Mouse (Mus musculus): ENCODE results near the gene Orm1. TPM values are rescaled to one million over a fixed set of nuclear protein-coding genes. Genes with fewer than 3 reads are reported as not detected.
A peak's percentile ranks its signal among the peaks of the same experiment; 100 is the strongest.
"Not testable (repeated sequence)": the region's sequence is repeated elsewhere in the genome, so short reads cannot be mapped to it uniquely, and the experiment has no call there.

The Orm1 gene
- polyA plus RNA-seq, 1 experiment from 2014 or later: not detected

DNA sequence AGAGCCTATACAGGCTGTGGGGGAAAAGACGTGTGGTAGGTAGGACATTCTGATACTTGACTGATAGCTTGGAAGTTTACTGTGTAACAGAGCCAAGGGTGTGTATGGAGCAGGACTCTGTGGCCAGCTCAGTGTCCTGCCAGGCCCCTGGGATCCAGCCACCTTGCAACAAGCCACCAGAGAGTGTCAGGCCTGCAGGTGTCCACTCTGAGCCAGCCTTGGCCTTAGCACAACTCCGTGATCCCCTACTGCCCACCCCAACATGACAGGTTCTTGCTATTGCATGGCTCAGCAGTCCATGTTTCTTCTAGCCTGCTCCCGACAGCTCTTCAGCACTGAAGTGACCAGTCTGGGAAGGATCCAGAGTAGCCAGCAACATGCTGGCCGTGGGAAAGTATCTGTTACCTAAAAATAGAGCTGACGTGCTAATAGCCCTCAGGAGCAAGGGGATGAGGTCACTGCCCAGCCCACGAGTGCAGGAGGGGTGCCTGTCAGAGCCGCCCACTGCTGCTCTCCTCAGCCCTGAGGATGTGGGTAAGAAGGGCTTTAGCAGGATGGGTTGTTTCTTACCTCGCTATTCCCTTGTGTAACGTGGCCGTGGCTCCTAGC, 34.0 kb upstream of the Orm1 start:
- no peak for ATAC-seq (ENCODE audit: insufficient number of reproducible peaks, low FRiP score, low TSS enrichment, low read depth)
- no peaks in the 10 kb centered on the region; the same call in 1 of the 2 replicates for H3K36me3 ChIP-seq (ENCODE audit: control insufficient read depth, insufficient read depth, low read length)

DNA sequence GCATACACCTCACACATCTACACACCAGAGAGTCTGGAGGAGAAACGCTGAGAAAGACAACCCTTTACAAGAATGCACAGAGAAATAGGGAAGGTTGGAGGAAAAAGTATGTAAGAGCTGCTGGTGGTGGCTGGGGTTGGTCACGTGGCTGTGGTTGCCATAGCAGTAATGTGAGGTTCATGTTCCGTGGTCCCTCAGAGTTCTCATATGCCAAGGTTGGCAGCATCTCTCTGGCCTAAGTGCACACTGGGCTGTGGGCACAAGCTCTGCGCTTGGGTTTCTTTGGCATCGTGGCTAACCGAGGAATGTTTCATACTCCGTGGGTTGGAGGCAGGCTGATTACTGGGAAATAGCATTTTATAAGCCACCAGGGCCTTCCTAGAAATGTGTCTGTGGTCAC, 32.9 kb upstream of the Orm1 start:
- no peaks in the 10 kb centered on the region for H3K27me3 ChIP-seq (ENCODE audit: control insufficient read depth, insufficient read depth, low read length)
- H3K36me3 ChIP-seq (ENCODE audit: control insufficient read depth, insufficient read depth, low read length): no peaks in the 10 kb centered on the region; the same call in 1 of the 2 replicates
- no peak for DNase-seq (ENCODE audit: low spot score)
- WGBS: 94% methylated on average over 7 of the region's 7 CpGs
- no peak overlapping the region for H3K9ac ChIP-seq (ENCODE audit: low read length)
- H3K4me1 ChIP-seq (ENCODE audit: control insufficient read depth, insufficient read depth, low read length): no peaks in the 10 kb centered on the region
- no peak overlapping the region for H3K4me2 ChIP-seq (ENCODE audit: low read depth, severe bottlenecking)
- no peak overlapping the region for H3K27ac ChIP-seq (replicated peaks; ENCODE audit: low read depth, low read length)
- no peak for ATAC-seq (ENCODE audit: insufficient number of reproducible peaks, low FRiP score, low TSS enrichment, low read depth)
- no peaks in the 10 kb centered on the region for H3K9me3 ChIP-seq (ENCODE audit: control insufficient read depth, low read length)
- H3K4me3 ChIP-seq (ENCODE audit: low read depth, low read length): no peak overlapping the region

More for the DNA sequence above, 34.0 kb upstream of the Orm1 start:
- Histone ChIP-seq H3K27me3 (ENCODE audit: control insufficient read depth, insufficient read depth, low read length) (no peaks in the 10 kb centered on the region), H3K9ac (ENCODE audit: low read length) (no peak overlapping the region), H3K4me2 (ENCODE audit: low read depth, severe bottlenecking) (no peak overlapping the region), H3K9me3 (ENCODE audit: control insufficient read depth, low read length) (no peaks in the 10 kb centered on the region), H3K4me3 (ENCODE audit: low read depth, low read length) (no peak overlapping the region), H3K27ac (replicated peaks; ENCODE audit: low read depth, low read length) (no peak overlapping the region), H3K4me1 (ENCODE audit: control insufficient read depth, insufficient read depth, low read length) (no peaks in the 10 kb centered on the region)
- no peak for DNase-seq (ENCODE audit: low spot score)
- 60% methylated on average over 10 of the region's 10 CpGs for WGBS

DNA sequence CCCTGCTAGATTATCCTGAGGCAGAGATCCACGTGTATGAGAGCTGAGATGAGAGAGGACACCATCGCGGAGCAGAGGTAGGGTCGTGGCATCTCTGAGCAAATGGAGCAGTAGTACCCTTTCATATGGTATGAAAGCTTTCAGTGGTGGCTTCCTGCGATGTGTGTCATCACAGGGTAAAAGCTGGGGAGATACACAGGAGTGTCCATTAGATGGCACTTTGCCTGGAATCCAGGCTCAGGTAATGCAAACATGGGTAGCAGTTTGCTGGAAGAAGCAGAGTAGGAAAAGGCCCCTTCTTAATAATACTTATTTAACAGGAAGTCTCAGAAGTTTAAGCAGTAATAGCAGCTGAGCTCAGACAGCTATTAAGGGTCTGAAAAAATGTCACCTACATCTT, 30.3 kb upstream of the Orm1 start:
- Histone ChIP-seq H3K4me2 (ENCODE audit: low read depth, severe bottlenecking) (no peak overlapping the region), H3K4me1 (ENCODE audit: control insufficient read depth, insufficient read depth, low read length) (no peaks in the 10 kb centered on the region), H3K4me3 (ENCODE audit: low read depth, low read length) (no peak overlapping the region), H3K36me3 (ENCODE audit: control insufficient read depth, insufficient read depth, low read length) (peaks cover 2% of the 10 kb centered on the region; the same call in 1 of the 2 replicates), H3K9me3 (ENCODE audit: control insufficient read depth, low read length) (no peaks in the 10 kb centered on the region), H3K27me3 (ENCODE audit: control insufficient read depth, insufficient read depth, low read length) (no peaks in the 10 kb centered on the region), H3K9ac (ENCODE audit: low read length) (no peak overlapping the region), H3K27ac (replicated peaks; ENCODE audit: low read depth, low read length) (no peak overlapping the region)
- 73% methylated on average over 5 of the region's 5 CpGs for WGBS
- ATAC-seq (ENCODE audit: insufficient number of reproducible peaks, low FRiP score, low TSS enrichment, low read depth) (no peak), DNase-seq (ENCODE audit: low spot score) (no peak)

DNA sequence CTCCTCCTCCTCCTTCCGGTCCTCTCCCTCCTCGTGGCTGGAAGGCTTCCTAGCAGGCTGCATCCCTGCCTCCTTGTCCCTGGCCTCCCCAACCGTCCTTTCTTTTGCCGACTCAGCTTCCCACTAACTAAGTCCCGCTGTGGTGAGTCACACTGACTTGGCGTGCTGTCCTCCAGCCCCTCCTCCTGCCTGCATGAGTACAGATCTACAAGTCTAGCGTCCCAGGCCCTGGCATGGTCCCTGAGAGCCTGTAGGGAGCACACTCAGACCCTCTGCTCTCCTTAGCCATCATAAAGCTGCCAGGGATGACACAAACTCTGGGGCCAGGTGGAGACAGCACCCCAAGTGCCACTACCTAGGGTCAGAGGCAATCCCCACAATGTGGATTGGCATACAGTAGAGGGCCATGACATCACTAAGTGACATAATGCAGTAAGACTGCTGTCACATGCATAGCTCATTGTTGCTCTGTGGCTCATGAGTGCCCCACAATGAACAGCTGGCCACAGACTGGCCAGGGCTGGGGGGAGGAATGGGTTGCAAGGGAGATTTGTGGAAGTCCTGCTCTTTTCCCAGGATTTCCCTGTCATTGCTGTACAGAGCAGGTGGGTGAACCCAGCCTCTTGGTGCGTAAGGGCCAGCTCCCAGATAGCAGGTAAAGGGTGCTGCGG, 28.1 kb upstream of the Orm1 start:
- peaks cover 2% of the 10 kb centered on the region; the same call in 1 of the 2 replicates for H3K36me3 ChIP-seq (ENCODE audit: control insufficient read depth, insufficient read depth, low read length)
- H3K4me1 ChIP-seq (ENCODE audit: control insufficient read depth, insufficient read depth, low read length): no peaks in the 10 kb centered on the region
- H3K4me2 ChIP-seq (ENCODE audit: low read depth, severe bottlenecking): no peak overlapping the region
- 76% methylated on average over 9 of the region's 9 CpGs for WGBS
- ATAC-seq (ENCODE audit: insufficient number of reproducible peaks, low FRiP score, low TSS enrichment, low read depth) (no peak), DNase-seq (ENCODE audit: low spot score) (no peak)
- no peak overlapping the region for H3K27ac ChIP-seq (replicated peaks; ENCODE audit: low read depth, low read length)
- H3K9me3 ChIP-seq (ENCODE audit: control insufficient read depth, low read length): no peaks in the 10 kb centered on the region
- H3K9ac ChIP-seq (ENCODE audit: low read length): no peak overlapping the region
- H3K4me3 ChIP-seq (ENCODE audit: low read depth, low read length): no peak overlapping the region
- H3K27me3 ChIP-seq (ENCODE audit: control insufficient read depth, insufficient read depth, low read length): no peaks in the 10 kb centered on the region

DNA sequence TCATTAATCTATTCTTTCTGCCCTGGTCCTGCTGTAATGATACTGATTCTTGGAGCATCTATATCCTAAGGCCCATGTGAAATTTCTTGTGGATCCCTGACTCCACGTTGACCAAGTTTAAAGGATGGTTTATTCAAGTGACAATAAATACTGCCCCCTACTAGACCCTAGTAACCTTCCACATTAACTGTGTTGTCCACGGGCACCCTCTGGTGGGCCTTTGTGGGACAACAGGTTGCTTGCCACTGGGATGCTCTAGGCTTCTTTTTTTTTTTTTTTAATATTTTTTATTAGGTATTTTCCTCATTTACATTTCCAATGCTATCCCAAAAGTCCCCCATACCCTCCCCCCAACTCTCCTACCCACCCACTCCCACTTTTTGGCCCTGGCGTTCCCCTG, 24.8 kb upstream of the Orm1 start:
- DNase-seq (ENCODE audit: low spot score): peak; percentile 79
- ATAC-seq (ENCODE audit: insufficient number of reproducible peaks, low FRiP score, low TSS enrichment, low read depth); H3K4me2 ChIP-seq (ENCODE audit: low read depth, severe bottlenecking); H3K4me1 ChIP-seq (ENCODE audit: control insufficient read depth, insufficient read depth, low read length); H3K27me3 ChIP-seq (ENCODE audit: control insufficient read depth, insufficient read depth, low read length); H3K36me3 ChIP-seq (ENCODE audit: control insufficient read depth, insufficient read depth, low read length); H3K4me3 ChIP-seq (ENCODE audit: low read depth, low read length); H3K9me3 ChIP-seq (ENCODE audit: control insufficient read depth, low read length); H3K27ac ChIP-seq (replicated peaks; ENCODE audit: low read depth, low read length); H3K9ac ChIP-seq (ENCODE audit: low read length): not testable (repeated sequence)
- 24% methylated on average over 3 of the region's 3 CpGs for WGBS

DNA sequence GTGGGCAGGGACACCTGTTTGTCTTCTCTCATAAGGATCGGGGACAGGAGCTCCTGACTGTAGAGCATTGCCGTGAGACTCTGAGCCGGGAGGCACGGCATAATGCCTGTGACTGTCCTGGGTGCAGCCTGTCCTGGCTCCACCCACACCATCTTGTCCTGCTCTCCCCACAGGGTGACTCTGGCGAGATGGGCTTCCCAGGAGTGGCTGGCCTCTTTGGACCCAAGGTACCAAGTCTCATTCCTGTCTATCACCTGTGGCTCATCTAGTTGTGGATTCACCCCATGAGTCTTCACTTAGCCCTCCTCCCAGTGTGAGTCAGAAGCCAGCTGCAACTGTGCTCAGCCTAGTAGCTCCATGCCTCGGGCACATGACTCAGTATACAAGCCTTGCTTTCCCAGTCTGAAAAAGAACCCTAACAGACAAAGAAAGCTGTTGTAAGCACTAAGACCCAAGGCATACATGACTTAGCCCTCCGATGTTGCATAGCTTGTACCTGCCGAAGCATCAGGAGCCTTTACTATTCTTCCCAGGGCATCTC, 21.0 kb upstream of the Orm1 start:
- peaks cover 4% of the 10 kb centered on the region; the same call in 1 of the 2 replicates for H3K36me3 ChIP-seq (ENCODE audit: control insufficient read depth, insufficient read depth, low read length)
- H3K9me3 ChIP-seq (ENCODE audit: control insufficient read depth, low read length): no peaks in the 10 kb centered on the region
- no peaks in the 10 kb centered on the region for H3K27me3 ChIP-seq (ENCODE audit: control insufficient read depth, insufficient read depth, low read length)
- no peak overlapping the region for H3K27ac ChIP-seq (replicated peaks; ENCODE audit: low read depth, low read length)
- DNase-seq (ENCODE audit: low spot score) (no peak), ATAC-seq (ENCODE audit: insufficient number of reproducible peaks, low FRiP score, low TSS enrichment, low read depth) (no peak)
- H3K4me2 ChIP-seq (ENCODE audit: low read depth, severe bottlenecking): no peak overlapping the region
- H3K9ac ChIP-seq (ENCODE audit: low read length): no peak overlapping the region
- 77% methylated on average over 8 of the region's 8 CpGs for WGBS
- no peaks in the 10 kb centered on the region for H3K4me1 ChIP-seq (ENCODE audit: control insufficient read depth, insufficient read depth, low read length)
- H3K4me3 ChIP-seq (ENCODE audit: low read depth, low read length): no peak overlapping the region

DNA sequence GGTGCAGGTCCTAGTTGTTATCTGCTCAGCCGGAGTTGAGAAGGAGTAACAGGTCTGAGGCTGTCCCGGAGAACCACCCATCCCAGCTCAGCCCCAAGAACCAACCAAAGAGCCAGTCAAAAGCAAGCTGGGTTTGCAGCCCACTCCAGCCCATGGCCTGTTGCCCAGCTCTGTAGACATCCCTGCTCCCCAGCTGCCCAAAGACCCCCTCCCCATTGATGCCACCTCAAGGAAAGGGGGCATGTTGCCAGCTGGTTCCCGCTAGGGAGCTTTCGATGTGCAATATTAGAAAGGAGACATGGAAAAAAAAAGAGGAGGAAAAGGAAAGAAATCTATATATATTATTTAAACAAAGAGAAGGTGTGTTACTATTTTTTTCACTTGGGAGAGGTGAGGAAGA, 11.0 kb upstream of the Orm1 start:
- WGBS: 93% methylated on average over 4 of the region's 4 CpGs
- H3K27me3 ChIP-seq (ENCODE audit: control insufficient read depth, insufficient read depth, low read length): no peaks in the 10 kb centered on the region
- H3K36me3 ChIP-seq (ENCODE audit: control insufficient read depth, insufficient read depth, low read length): peaks cover 11% of the 10 kb centered on the region; the same call in 1 of the 2 replicates
- H3K4me2 ChIP-seq (ENCODE audit: low read depth, severe bottlenecking): no peak overlapping the region
- H3K4me1 ChIP-seq (ENCODE audit: control insufficient read depth, insufficient read depth, low read length): no peaks in the 10 kb centered on the region
- no peak overlapping the region for H3K9ac ChIP-seq (ENCODE audit: low read length)
- DNase-seq (ENCODE audit: low spot score) (no peak), ATAC-seq (ENCODE audit: insufficient number of reproducible peaks, low FRiP score, low TSS enrichment, low read depth) (no peak)
- no peaks in the 10 kb centered on the region for H3K9me3 ChIP-seq (ENCODE audit: control insufficient read depth, low read length)
- H3K4me3 ChIP-seq (ENCODE audit: low read depth, low read length): no peak overlapping the region
- H3K27ac ChIP-seq (replicated peaks; ENCODE audit: low read depth, low read length): no peak overlapping the region

DNA sequence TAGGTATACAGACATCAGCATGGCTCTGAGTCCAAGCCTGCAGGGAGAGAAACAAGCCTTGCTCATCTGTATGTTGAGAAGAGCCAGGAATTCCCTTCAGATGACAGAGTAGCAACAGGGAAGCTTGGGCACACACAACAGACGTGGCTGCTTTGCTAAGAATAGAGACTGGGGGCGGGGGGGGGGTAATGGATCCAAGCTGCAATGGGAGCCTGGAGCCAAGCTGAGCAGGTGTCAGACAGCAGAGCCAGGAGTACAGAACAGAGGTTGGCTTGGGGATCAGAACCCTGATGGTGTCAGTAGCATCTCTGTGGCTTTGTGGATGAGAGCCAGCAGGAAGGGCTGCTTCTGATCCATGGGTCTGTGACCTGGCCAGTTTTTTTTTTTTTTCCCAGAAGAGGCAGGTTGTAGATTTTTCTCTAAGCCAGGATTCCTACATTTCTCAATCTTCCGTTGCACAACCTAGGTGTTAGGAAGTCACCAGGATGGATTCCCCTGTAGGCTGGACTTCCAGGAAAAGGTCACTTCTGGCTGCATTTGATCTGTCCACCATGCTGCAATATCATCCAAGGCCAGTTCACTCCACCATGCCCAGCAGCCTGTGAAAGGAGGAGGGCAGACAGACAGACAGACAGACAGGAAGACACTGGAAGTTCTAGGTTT, 5.8 kb upstream of the Orm1 start:
- Histone ChIP-seq H3K27ac (replicated peaks; ENCODE audit: low read depth, low read length) (no peak overlapping the region), H3K9me3 (ENCODE audit: control insufficient read depth, low read length) (no peaks in the 10 kb centered on the region), H3K27me3 (ENCODE audit: control insufficient read depth, insufficient read depth, low read length) (no peaks in the 10 kb centered on the region), H3K36me3 (ENCODE audit: control insufficient read depth, insufficient read depth, low read length) (no peaks in the 10 kb centered on the region), H3K9ac (ENCODE audit: low read length) (no peak overlapping the region), H3K4me1 (ENCODE audit: control insufficient read depth, insufficient read depth, low read length) (no peaks in the 10 kb centered on the region), H3K4me3 (ENCODE audit: low read depth, low read length) (no peak overlapping the region), H3K4me2 (ENCODE audit: low read depth, severe bottlenecking) (no peak overlapping the region)
- DNase-seq (ENCODE audit: low spot score) (no peak), ATAC-seq (ENCODE audit: insufficient number of reproducible peaks, low FRiP score, low TSS enrichment, low read depth) (no peak)
- WGBS: 76% methylated on average over 3 of the region's 3 CpGs

All from limb, embryonic 11.5 days (tissue).